Mouse (Mus musculus): Measurements from ENCODE around the gene Hormad2. TPM values are rescaled to one million over a fixed set of nuclear protein-coding genes. Genes with fewer than 3 reads are reported as not detected.

Gene Hormad2
- polyA plus RNA-seq, 1 experiment, result not detected

- no peaks in the 10 kb centered on the region for H3K4me1 ChIP-seq (ENCODE audit: control insufficient read depth, insufficient read depth, low read length)
- no peak for TF ChIP-seq CTCF (IDR thresholded peaks at IDR 0.05; ENCODE audit: borderline replicate concordance, insufficient read depth, low read length)
- no peak for TF ChIP-seq POLR2A (IDR thresholded peaks at IDR 0.05; ENCODE audit: low read depth, low read length)
- H3K27ac ChIP-seq (ENCODE audit: insufficient read depth, low read length), result no peak overlapping the region
- no peak overlapping the region for H3K4me3 ChIP-seq (ENCODE audit: insufficient read depth, low read length)
These were observed 11.7 kb upstream of the Hormad2 start for GRCm38 (mm10) chr11:4452467-4453184.

GRCm38 (mm10) chr11:4451116-4451515, 10.2 kb upstream of the Hormad2 start:
- Histone ChIP-seq H3K4me3 (ENCODE audit: insufficient read depth, low read length) (no peak overlapping the region), H3K27ac (ENCODE audit: insufficient read depth, low read length) (no peak overlapping the region), H3K4me1 (ENCODE audit: control insufficient read depth, insufficient read depth, low read length) (no peaks in the 10 kb centered on the region)
- TF ChIP-seq CTCF (IDR thresholded peaks at IDR 0.05; ENCODE audit: borderline replicate concordance, insufficient read depth, low read length) (peak; percentile 80; the same call in 1 of the 2 replicates), POLR2A (IDR thresholded peaks at IDR 0.05; ENCODE audit: low read depth, low read length) (no peak)

- Histone ChIP-seq H3K27ac (ENCODE audit: insufficient read depth, low read length) (no peak overlapping the region), H3K4me1 (ENCODE audit: control insufficient read depth, insufficient read depth, low read length) (no peaks in the 10 kb centered on the region), H3K4me3 (ENCODE audit: insufficient read depth, low read length) (no peak overlapping the region)
- no peak for TF ChIP-seq POLR2A (IDR thresholded peaks at IDR 0.05; ENCODE audit: low read depth, low read length)
- no peak for TF ChIP-seq CTCF (IDR thresholded peaks at IDR 0.05; ENCODE audit: borderline replicate concordance, insufficient read depth, low read length)
These were observed 5.4 kb upstream of the Hormad2 start for GRCm38 (mm10) chr11:4446195-4446868.

GRCm38 (mm10) chr11:4442280-4442679, 1.4 kb upstream of the Hormad2 start:
- TF ChIP-seq CTCF (IDR thresholded peaks at IDR 0.05; ENCODE audit: borderline replicate concordance, insufficient read depth, low read length), result no peak
- TF ChIP-seq POLR2A (IDR thresholded peaks at IDR 0.05; ENCODE audit: low read depth, low read length), result no peak
- Histone ChIP-seq H3K27ac (ENCODE audit: insufficient read depth, low read length) (no peak overlapping the region), H3K4me1 (ENCODE audit: control insufficient read depth, insufficient read depth, low read length) (peaks cover 3% of the 10 kb centered on the region), H3K4me3 (ENCODE audit: insufficient read depth, low read length) (no peak overlapping the region)

GRCm38 (mm10) chr11:4438211-4438610, 2.7 kb downstream of the Hormad2 start:
- Histone ChIP-seq H3K4me1 (ENCODE audit: control insufficient read depth, insufficient read depth, low read length) (peaks cover 6% of the 10 kb centered on the region), H3K27ac (ENCODE audit: insufficient read depth, low read length) (no peak overlapping the region), H3K4me3 (ENCODE audit: insufficient read depth, low read length) (no peak overlapping the region)
- TF ChIP-seq CTCF (IDR thresholded peaks at IDR 0.05; ENCODE audit: borderline replicate concordance, insufficient read depth, low read length) (no peak), POLR2A (IDR thresholded peaks at IDR 0.05; ENCODE audit: low read depth, low read length) (no peak)

- Histone ChIP-seq H3K27ac (ENCODE audit: insufficient read depth, low read length) (no peak overlapping the region), H3K4me3 (ENCODE audit: insufficient read depth, low read length) (no peak overlapping the region), H3K4me1 (ENCODE audit: control insufficient read depth, insufficient read depth, low read length) (peaks cover 6% of the 10 kb centered on the region)
- TF ChIP-seq POLR2A (IDR thresholded peaks at IDR 0.05; ENCODE audit: low read depth, low read length), result no peak
- no peak for TF ChIP-seq CTCF (IDR thresholded peaks at IDR 0.05; ENCODE audit: borderline replicate concordance, insufficient read depth, low read length)
These were observed 3.6 kb downstream of the Hormad2 start for GRCm38 (mm10) chr11:4437318-4437717.

GRCm38 (mm10) chr11:4436631-4437030, 4.3 kb downstream of the Hormad2 start:
- Histone ChIP-seq H3K4me3 (ENCODE audit: insufficient read depth, low read length) (no peak overlapping the region), H3K27ac (ENCODE audit: insufficient read depth, low read length) (no peak overlapping the region), H3K4me1 (ENCODE audit: control insufficient read depth, insufficient read depth, low read length) (peaks cover 6% of the 10 kb centered on the region)
- TF ChIP-seq CTCF (IDR thresholded peaks at IDR 0.05; ENCODE audit: borderline replicate concordance, insufficient read depth, low read length) (no peak), POLR2A (IDR thresholded peaks at IDR 0.05; ENCODE audit: low read depth, low read length) (no peak)

- Histone ChIP-seq H3K4me3 (ENCODE audit: insufficient read depth, low read length) (no peak overlapping the region), H3K4me1 (ENCODE audit: control insufficient read depth, insufficient read depth, low read length) (peaks cover 6% of the 10 kb centered on the region), H3K27ac (ENCODE audit: insufficient read depth, low read length) (no peak overlapping the region)
- TF ChIP-seq CTCF (IDR thresholded peaks at IDR 0.05; ENCODE audit: borderline replicate concordance, insufficient read depth, low read length) (no peak), POLR2A (IDR thresholded peaks at IDR 0.05; ENCODE audit: low read depth, low read length) (no peak)
These were observed 6.4 kb downstream of the Hormad2 start for GRCm38 (mm10) chr11:4434461-4434860.

- no peaks in the 10 kb centered on the region for H3K4me1 ChIP-seq (ENCODE audit: control insufficient read depth, insufficient read depth, low read length)
- no peak overlapping the region for H3K4me3 ChIP-seq (ENCODE audit: insufficient read depth, low read length)
- no peak overlapping the region for H3K27ac ChIP-seq (ENCODE audit: insufficient read depth, low read length)
- no peak for TF ChIP-seq CTCF (IDR thresholded peaks at IDR 0.05; ENCODE audit: borderline replicate concordance, insufficient read depth, low read length)
- no peak for TF ChIP-seq POLR2A (IDR thresholded peaks at IDR 0.05; ENCODE audit: low read depth, low read length)
These were observed 17.1 kb downstream of the Hormad2 start for GRCm38 (mm10) chr11:4423818-4424217.

Measured in embryonic fibroblast, embryonic 13.5 days (primary cell).